Mouse (Mus musculus) erythroblast, embryonic 14.5 days (primary cell): ENCODE measurements around the gene Tmem132b.

Experiments used
- GATA1 ChIP-seq: IDR thresholded peaks from 2 replicates; pipeline ENCODE4 v1.6.1; 2012; ENCODE audit warnings: low read length, inconsistent platforms, mixed read lengths
- TAL1 ChIP-seq: IDR thresholded peaks from 3 replicates; pipeline ENCODE4 v1.6.1; 2012; ENCODE audit warnings: low read length, inconsistent platforms, mixed read lengths

DNA sequence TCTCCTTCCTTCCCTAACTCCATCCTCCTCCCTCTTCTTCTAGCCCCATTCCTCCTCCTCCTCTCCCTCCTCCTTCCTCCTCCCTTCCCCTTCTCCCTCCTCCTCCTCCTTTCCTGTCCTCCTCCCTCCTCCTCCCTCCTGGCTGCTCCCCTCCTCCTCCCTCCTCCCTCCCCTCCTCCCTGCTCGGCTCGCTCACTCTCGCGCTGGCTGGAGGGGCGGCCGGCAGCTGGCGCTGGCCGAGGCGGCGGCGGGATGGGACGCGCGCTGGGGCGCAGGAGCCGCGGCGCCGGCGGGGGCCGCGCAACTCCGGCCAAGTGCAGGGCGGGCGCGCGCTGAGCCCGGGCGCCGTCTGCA lies 594 bp downstream of the Tmem132b start:
- no peak for TF ChIP-seq GATA1
- no peak for TF ChIP-seq TAL1
